ENCODE assay signal across 11 mouse cellular contexts in the genomic region with DNA sequence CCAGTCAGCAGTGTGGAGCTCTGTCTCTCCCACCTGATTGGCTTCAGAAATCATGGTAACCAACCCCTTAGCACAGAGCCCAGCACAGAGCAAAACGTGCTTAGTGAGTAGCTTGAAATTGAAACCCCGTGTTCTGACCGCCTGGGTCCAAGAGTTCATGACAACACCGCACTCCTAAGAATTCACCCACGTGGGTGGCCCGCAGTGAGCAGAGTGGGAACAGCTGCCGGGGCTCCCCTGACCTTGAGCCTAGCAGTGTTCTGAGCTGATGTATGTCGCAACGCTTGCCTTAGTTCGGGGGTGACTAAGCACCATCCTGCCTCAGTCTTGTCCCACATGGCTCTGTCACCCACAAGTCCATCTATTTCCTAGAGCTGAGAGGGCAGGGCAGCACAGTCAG. TPM values are rescaled to one million over a fixed set of nuclear protein-coding genes. Genes with fewer than 3 reads are reported as not detected.
DNase-seq lines count a peak whose midpoint lies in the region; ATAC-seq and TF ChIP-seq lines count a peak whose summit lies in the region.
"Had no signal": no experiment of that assay in that cellular context is flagged by ENCODE, and none has a peak within 500 bp of the region (broad histone marks: within the 10 kb centered on the region; RNA-seq: fewer than 3 reads in every experiment).

No protein-coding gene starts in this region.

- H3K9ac ChIP-seq in liver, postnatal 0 days (replicated peaks): no peak overlapping the region
- no peak overlapping the region for H3K9ac ChIP-seq in stomach, embryonic 16.5 days (ENCODE audit: low read length)
- H3K9ac ChIP-seq: heart, embryonic 13.5 days; midbrain, embryonic 12.5 days had no signal

- peak; percentile 35 to 36 for DNase-seq in kidney, postnatal 36 days
- DNase-seq in kidney, adult 9 months: no peak
- peak; percentile 65 for DNase-seq in liver, postnatal 0 days
- no peak for DNase-seq in thymus, adult 2 months
- no peak for DNase-seq in right cerebral cortex, adult 2 months (ENCODE audit: low spot score in 2 of 2)
- DNase-seq in hindbrain, embryonic 10.5 days (ENCODE audit: low spot score): no peak

- H3K4me1 ChIP-seq in liver, postnatal 0 days (ENCODE audit: insufficient read depth): peaks cover 22% of the 10 kb centered on the region; the same call in 1 of the 2 replicates
- peaks cover 13% of the 10 kb centered on the region for H3K4me1 ChIP-seq in stomach, embryonic 16.5 days (ENCODE audit: control insufficient read depth, insufficient read depth, low read length)
- peaks cover 24% of the 10 kb centered on the region for H3K4me1 ChIP-seq in thymus, adult 2 months (replicated peaks; ENCODE audit: control insufficient read depth, insufficient read depth, low read length)
- peaks cover 43% of the 10 kb centered on the region for H3K4me1 ChIP-seq in hindbrain, embryonic 10.5 days (replicated peaks)

- no peak overlapping the region for H3K4me2 ChIP-seq in liver, postnatal 0 days (ENCODE audit: low read depth, low read length)
- H3K4me2 ChIP-seq in stomach, embryonic 16.5 days (ENCODE audit: low read depth, low read length): no peak overlapping the region
- H3K4me2 ChIP-seq: heart, embryonic 13.5 days; midbrain, embryonic 12.5 days had no signal

- no peak for TF ChIP-seq CTCF in liver, postnatal 0 days (IDR thresholded peaks at IDR 0.05; ENCODE audit: low read depth)
- no peak for TF ChIP-seq CTCF in thymus, adult 2 months (IDR thresholded peaks at IDR 0.05; ENCODE audit: borderline replicate concordance, control insufficient read depth, extremely low read depth, insufficient read depth, low read length, poor library complexity)

- no peak for TF ChIP-seq POLR2A in thymus, adult 2 months (IDR thresholded peaks at IDR 0.05; ENCODE audit: control insufficient read depth, extremely low read depth, insufficient read depth, low read length, poor library complexity)

- H3K27me3 ChIP-seq in liver, postnatal 0 days (ENCODE audit: insufficient read depth, low read length): no peaks in the 10 kb centered on the region
- no peaks in the 10 kb centered on the region for H3K27me3 ChIP-seq in stomach, embryonic 16.5 days (ENCODE audit: control insufficient read depth, insufficient read depth, low read length)
- no peaks in the 10 kb centered on the region for H3K27me3 ChIP-seq in thymus, adult 2 months (ENCODE audit: control insufficient read depth, insufficient read depth, low read length)
- peaks cover 8% of the 10 kb centered on the region for H3K27me3 ChIP-seq in hindbrain, embryonic 10.5 days (ENCODE audit: insufficient read depth, poor library complexity, severe bottlenecking)

- no peaks in the 10 kb centered on the region for H3K9me3 ChIP-seq in liver, postnatal 0 days (ENCODE audit: low read length)
- no peaks in the 10 kb centered on the region for H3K9me3 ChIP-seq in stomach, embryonic 16.5 days (replicated peaks; ENCODE audit: control insufficient read depth, low read length)
- H3K9me3 ChIP-seq in hindbrain, embryonic 10.5 days: no peaks in the 10 kb centered on the region
- H3K9me3 ChIP-seq: heart, embryonic 13.5 days; midbrain, embryonic 12.5 days had no signal

- peak overlapping the region; percentile 68 for H3K27ac ChIP-seq in liver, postnatal 0 days (ENCODE audit: low read depth)
- peak overlapping the region; percentile 38; the same call in 1 of the 2 replicates for H3K27ac ChIP-seq in stomach, embryonic 16.5 days (ENCODE audit: low read length)
- H3K27ac ChIP-seq in thymus, adult 2 months (ENCODE audit: control insufficient read depth, insufficient read depth, low read length): no peak overlapping the region
- H3K27ac ChIP-seq in hindbrain, embryonic 10.5 days: no peak overlapping the region
- H3K27ac ChIP-seq: heart, embryonic 13.5 days; midbrain, embryonic 12.5 days had no signal

- ATAC-seq in common myeloid progenitor, adult 5-6 weeks (replicated peaks; ENCODE audit: low read depth, poor library complexity, severe bottlenecking): peak; percentile 19; the same call in 1 of the 2 replicates
- peak; percentile 66 for ATAC-seq in liver, postnatal 0 days
- 0 out of 2 replicates have a peak, but pooled peaks have one; percentile 4 for ATAC-seq in stomach, embryonic 16.5 days (ENCODE audit: insufficient read depth, low FRiP score)
- ATAC-seq: CD4-positive, CD25-positive, alpha-beta regulatory T cell, adult 4 months had no signal

- 43% methylated on average over 10 of the region's 10 CpGs for WGBS in liver, postnatal 0 days (ENCODE audit: insufficient replicate concordance)
- WGBS in stomach, embryonic 16.5 days: 47% methylated on average over 10 of the region's 10 CpGs
- WGBS in thymus, adult 2 months: 85% methylated on average over 10 of the region's 10 CpGs
- 53% methylated on average over 10 of the region's 10 CpGs for WGBS in hindbrain, embryonic 10.5 days

- H3K36me3 ChIP-seq in liver, postnatal 0 days (replicated peaks; ENCODE audit: insufficient read depth, low read length): no peaks in the 10 kb centered on the region
- H3K36me3 ChIP-seq in stomach, embryonic 16.5 days (ENCODE audit: control insufficient read depth, insufficient read depth, low read length): no peaks in the 10 kb centered on the region
- H3K36me3 ChIP-seq in thymus, adult 2 months (ENCODE audit: control insufficient read depth, insufficient read depth, low read length): no peaks in the 10 kb centered on the region
- no peaks in the 10 kb centered on the region for H3K36me3 ChIP-seq in hindbrain, embryonic 10.5 days
- H3K36me3 ChIP-seq: heart, embryonic 13.5 days; midbrain, embryonic 12.5 days had no signal

- peak; percentile 68; the same call in 1 of the 2 replicates for TF ChIP-seq EP300 in liver, postnatal 0 days (IDR thresholded peaks at IDR 0.05; ENCODE audit: low read depth)

- H3K4me3 ChIP-seq in liver, postnatal 0 days (ENCODE audit: low read depth, low read length): no peak overlapping the region
- no peak overlapping the region for H3K4me3 ChIP-seq in stomach, embryonic 16.5 days (replicated peaks; ENCODE audit: low read length)
- no peak overlapping the region for H3K4me3 ChIP-seq in thymus, adult 2 months (ENCODE audit: control insufficient read depth, insufficient read depth, low read length)
- H3K4me3 ChIP-seq in hindbrain, embryonic 10.5 days: no peak overlapping the region
- H3K4me3 ChIP-seq: heart, embryonic 13.5 days; midbrain, embryonic 12.5 days had no signal

RNA-seq across cellular contexts. Expression of a gene that starts 2.9 kb away (rescaled TPM):
- total RNA-seq in common myeloid progenitor, adult 5-6 weeks (2017): 5.2 and 14.0 TPM in 2 replicates
- 51.0 and 55.0 TPM in 2 replicates for polyA plus RNA-seq in liver, postnatal 0 days (2015; fragmentation: Nextera tagmentation; extraction: Ambion mirVana)
- polyA plus RNA-seq in stomach, embryonic 16.5 days (2015; fragmentation: Nextera tagmentation; extraction: Ambion mirVana): 17.5 and 20.7 TPM in 2 replicates
- polyA plus RNA-seq in thymus, adult 2 months (2012; rRNA removed): 277 and 395 TPM in 2 replicates
- 5.2 and 5.3 TPM in 2 replicates for polyA plus RNA-seq in hindbrain, embryonic 10.5 days (2016; fragmentation: Nextera tagmentation; extraction: Ambion mirVana)

RNA-seq across cellular contexts. Expression of a gene that starts 44.5 kb away (rescaled TPM):
- 158 and 175 TPM in 2 replicates for total RNA-seq in common myeloid progenitor, adult 5-6 weeks (2017)
- polyA plus RNA-seq in liver, postnatal 0 days (2015; fragmentation: Nextera tagmentation; extraction: Ambion mirVana): 40.2 and 42.0 TPM in 2 replicates
- polyA plus RNA-seq in stomach, embryonic 16.5 days (2015; fragmentation: Nextera tagmentation; extraction: Ambion mirVana): 134 and 143 TPM in 2 replicates
- 60.8 and 63.3 TPM in 2 replicates for polyA plus RNA-seq in thymus, adult 2 months (2012; rRNA removed)
- 251 and 292 TPM in 2 replicates for polyA plus RNA-seq in hindbrain, embryonic 10.5 days (2016; fragmentation: Nextera tagmentation; extraction: Ambion mirVana)

RNA-seq across cellular contexts. Expression of a gene that starts 47.4 kb away (rescaled TPM):
- total RNA-seq in common myeloid progenitor, adult 5-6 weeks (2017): 49.3 and 51.2 TPM in 2 replicates
- 8.1 and 9.6 TPM in 2 replicates for polyA plus RNA-seq in liver, postnatal 0 days (2015; fragmentation: Nextera tagmentation; extraction: Ambion mirVana)
- 25.8 and 26.0 TPM in 2 replicates for polyA plus RNA-seq in stomach, embryonic 16.5 days (2015; fragmentation: Nextera tagmentation; extraction: Ambion mirVana)
- polyA plus RNA-seq in thymus, adult 2 months (2012; rRNA removed): 11.4 and 11.8 TPM in 2 replicates
- 58.8 and 90.7 TPM in 2 replicates for polyA plus RNA-seq in hindbrain, embryonic 10.5 days (2016; fragmentation: Nextera tagmentation; extraction: Ambion mirVana)

Comparison
In these comparisons a context has a peak if more than half of its experiments do, and no peak if none do; other contexts are left out.
1. DNase-seq: peak in kidney, postnatal 36 days (2 of 2) and liver, postnatal 0 days (single experiment); none in kidney, adult 9 months (single experiment), thymus, adult 2 months (single experiment), right cerebral cortex, adult 2 months (0 of 2) and hindbrain, embryonic 10.5 days (single experiment).
2. ATAC-seq: peak in every context shown above with its lines; median percentile 66 in liver, postnatal 0 days; 19 in common myeloid progenitor, adult 5-6 weeks; 4 in stomach, embryonic 16.5 days.
3. H3K27ac ChIP-seq: peak in liver, postnatal 0 days (single experiment) and stomach, embryonic 16.5 days (single experiment); none in thymus, adult 2 months (single experiment) and hindbrain, embryonic 10.5 days (single experiment).